Mouse (Mus musculus): ENCODE measurements around the gene Cacna1c. TPM values are rescaled to one million over a fixed set of nuclear protein-coding genes. Genes with fewer than 3 reads are reported as not detected.
A peak's percentile ranks its signal among the peaks of the same experiment; 100 is the strongest.

Gene Cacna1c
- polyA plus RNA-seq, 1 experiment from 2014 or later = 7.1 TPM

DNA sequence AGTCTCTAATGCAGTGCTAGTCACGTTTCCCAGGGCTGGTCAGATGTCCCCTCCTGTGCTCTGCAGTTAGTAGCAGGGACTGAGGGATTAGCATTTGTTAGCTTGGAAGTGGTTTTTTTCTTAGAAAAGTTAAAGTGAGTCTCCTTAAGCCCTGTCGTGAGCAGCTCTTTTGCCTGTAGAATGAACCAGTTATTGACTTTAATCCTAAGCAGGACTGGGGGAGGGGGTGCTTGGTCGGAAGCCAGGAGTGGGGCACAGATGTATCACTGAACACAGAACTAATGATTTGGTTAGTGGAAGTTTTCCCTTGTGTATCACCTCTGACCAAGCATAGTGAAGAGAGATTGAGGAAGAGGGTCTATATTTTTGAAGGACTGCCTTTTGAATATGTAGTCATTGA, 12.4 kb downstream of the Cacna1c start:
- H3K4me2 ChIP-seq (ENCODE audit: low read length) = no peak overlapping the region
- no peak for ATAC-seq (ENCODE audit: low FRiP score, low TSS enrichment)
- peaks cover 24% of the 10 kb centered on the region for H3K36me3 ChIP-seq (ENCODE audit: control insufficient read depth, insufficient read depth, low read length)
- H3K27ac ChIP-seq (replicated peaks; ENCODE audit: low read depth, low read length) = no peak overlapping the region
- DNase-seq = peak; percentile 42
- no peak overlapping the region for H3K4me3 ChIP-seq (replicated peaks; ENCODE audit: low read depth, low read length)
- H3K27me3 ChIP-seq (ENCODE audit: control insufficient read depth, insufficient read depth, low read length) = no peaks in the 10 kb centered on the region
- H3K9me3 ChIP-seq (ENCODE audit: control insufficient read depth, low read length) = no peaks in the 10 kb centered on the region
- 28% methylated on average over 3 of the region's 3 CpGs for WGBS
- no peaks in the 10 kb centered on the region for H3K4me1 ChIP-seq (ENCODE audit: control insufficient read depth, insufficient read depth, low read length)
- H3K9ac ChIP-seq (replicated peaks; ENCODE audit: low read length) = no peak overlapping the region

DNA sequence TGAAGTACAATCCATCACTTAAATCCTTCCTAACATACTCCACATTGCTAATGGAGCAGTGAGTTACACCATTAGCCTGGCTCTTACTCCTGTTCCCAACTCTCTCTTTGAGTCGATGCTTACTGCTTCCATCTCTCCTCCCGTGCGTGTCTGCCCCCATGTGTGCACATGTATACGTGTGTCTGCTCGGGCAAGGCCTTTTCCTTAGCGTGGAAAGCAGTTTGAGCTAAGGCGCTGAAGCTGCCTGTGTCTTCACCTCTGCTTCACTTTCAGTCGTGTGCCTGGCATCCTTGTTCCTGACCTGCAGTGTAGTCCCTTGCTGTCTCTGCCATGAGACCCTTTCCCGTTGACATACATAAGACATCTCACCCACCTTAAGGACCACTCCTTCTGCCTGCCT, 14.0 kb downstream of the Cacna1c start:
- 92% methylated on average over 9 of the region's 9 CpGs for WGBS
- H3K9me3 ChIP-seq (ENCODE audit: control insufficient read depth, low read length) = no peaks in the 10 kb centered on the region
- ATAC-seq (ENCODE audit: low FRiP score, low TSS enrichment) = no peak
- H3K9ac ChIP-seq (replicated peaks; ENCODE audit: low read length) = no peak overlapping the region
- no peaks in the 10 kb centered on the region for H3K27me3 ChIP-seq (ENCODE audit: control insufficient read depth, insufficient read depth, low read length)
- no peaks in the 10 kb centered on the region for H3K4me1 ChIP-seq (ENCODE audit: control insufficient read depth, insufficient read depth, low read length)
- no peak overlapping the region for H3K27ac ChIP-seq (replicated peaks; ENCODE audit: low read depth, low read length)
- H3K4me3 ChIP-seq (replicated peaks; ENCODE audit: low read depth, low read length) = no peak overlapping the region
- H3K36me3 ChIP-seq (ENCODE audit: control insufficient read depth, insufficient read depth, low read length) = peaks cover 23% of the 10 kb centered on the region
- DNase-seq = no peak
- H3K4me2 ChIP-seq (ENCODE audit: low read length) = no peak overlapping the region

- H3K4me1 ChIP-seq (ENCODE audit: control insufficient read depth, insufficient read depth, low read length) = peaks cover 13% of the 10 kb centered on the region
- no peak overlapping the region for H3K9ac ChIP-seq (replicated peaks; ENCODE audit: low read length)
- no peaks in the 10 kb centered on the region for H3K27me3 ChIP-seq (ENCODE audit: control insufficient read depth, insufficient read depth, low read length)
- no peaks in the 10 kb centered on the region for H3K9me3 ChIP-seq (ENCODE audit: control insufficient read depth, low read length)
- 86% methylated on average over 2 of the region's 2 CpGs for WGBS
- no peak overlapping the region for H3K4me2 ChIP-seq (ENCODE audit: low read length)
- no peak overlapping the region for H3K4me3 ChIP-seq (replicated peaks; ENCODE audit: low read depth, low read length)
- peaks cover 23% of the 10 kb centered on the region for H3K36me3 ChIP-seq (ENCODE audit: control insufficient read depth, insufficient read depth, low read length)
- no peak for DNase-seq
- no peak for ATAC-seq (ENCODE audit: low FRiP score, low TSS enrichment)
- no peak overlapping the region for H3K27ac ChIP-seq (replicated peaks; ENCODE audit: low read depth, low read length)
Observed at GRCm38 (mm10) chr6:119180188-119180587, 16.0 kb downstream of the Cacna1c start.

GRCm38 (mm10) chr6:119177101-119177500, 19.1 kb downstream of the Cacna1c start:
- no peak overlapping the region for H3K4me3 ChIP-seq (replicated peaks; ENCODE audit: low read depth, low read length)
- H3K9ac ChIP-seq (replicated peaks; ENCODE audit: low read length) = no peak overlapping the region; the same call in 1 of the 2 replicates
- no peaks in the 10 kb centered on the region for H3K9me3 ChIP-seq (ENCODE audit: control insufficient read depth, low read length)
- 47% methylated on average over 8 of the region's 8 CpGs for WGBS
- DNase-seq (peak; percentile 18), ATAC-seq (ENCODE audit: low FRiP score, low TSS enrichment) (no peak)
- H3K4me1 ChIP-seq (ENCODE audit: control insufficient read depth, insufficient read depth, low read length) = peaks cover 13% of the 10 kb centered on the region
- H3K27ac ChIP-seq (replicated peaks; ENCODE audit: low read depth, low read length) = peak overlapping the region; percentile 55; the same call in 1 of the 2 replicates
- peaks cover 8% of the 10 kb centered on the region; the same call in 1 of the 2 replicates for H3K36me3 ChIP-seq (ENCODE audit: control insufficient read depth, insufficient read depth, low read length)
- no peaks in the 10 kb centered on the region for H3K27me3 ChIP-seq (ENCODE audit: control insufficient read depth, insufficient read depth, low read length)
- peak overlapping the region; percentile 65 for H3K4me2 ChIP-seq (ENCODE audit: low read length)

DNA sequence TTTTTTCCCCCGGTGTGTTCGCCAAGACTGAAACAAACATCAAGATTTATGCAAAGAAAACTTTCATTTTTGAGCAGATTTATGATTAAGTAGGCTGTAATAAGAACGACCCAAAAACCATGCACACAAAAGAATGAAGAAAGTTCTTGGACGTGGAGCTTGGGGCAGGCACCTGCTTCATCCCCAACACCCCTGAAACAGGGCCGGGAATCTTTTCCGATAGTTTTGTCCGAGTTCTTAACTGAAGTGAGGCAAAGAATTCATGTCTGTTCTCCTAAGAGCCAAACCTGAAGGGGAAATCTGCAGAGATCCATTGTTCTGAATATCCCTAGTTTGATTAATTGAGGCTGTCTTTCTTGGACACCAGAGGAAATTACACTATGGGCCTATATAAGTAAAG, 20.1 kb downstream of the Cacna1c start:
- no peak for DNase-seq
- H3K4me1 ChIP-seq (ENCODE audit: control insufficient read depth, insufficient read depth, low read length) = peaks cover 13% of the 10 kb centered on the region
- peak overlapping the region; percentile 92 for H3K4me3 ChIP-seq (replicated peaks; ENCODE audit: low read depth, low read length)
- no peak for ATAC-seq (ENCODE audit: low FRiP score, low TSS enrichment)
- peak overlapping the region; percentile 65 for H3K4me2 ChIP-seq (ENCODE audit: low read length)
- no peak overlapping the region for H3K27ac ChIP-seq (replicated peaks; ENCODE audit: low read depth, low read length)
- H3K27me3 ChIP-seq (ENCODE audit: control insufficient read depth, insufficient read depth, low read length) = no peaks in the 10 kb centered on the region
- H3K9me3 ChIP-seq (ENCODE audit: control insufficient read depth, low read length) = no peaks in the 10 kb centered on the region
- H3K9ac ChIP-seq (replicated peaks; ENCODE audit: low read length) = peak overlapping the region; percentile 86; the same call in 1 of the 2 replicates
- 70% methylated on average over 7 of the region's 7 CpGs for WGBS
- peaks cover 8% of the 10 kb centered on the region; the same call in 1 of the 2 replicates for H3K36me3 ChIP-seq (ENCODE audit: control insufficient read depth, insufficient read depth, low read length)

DNA sequence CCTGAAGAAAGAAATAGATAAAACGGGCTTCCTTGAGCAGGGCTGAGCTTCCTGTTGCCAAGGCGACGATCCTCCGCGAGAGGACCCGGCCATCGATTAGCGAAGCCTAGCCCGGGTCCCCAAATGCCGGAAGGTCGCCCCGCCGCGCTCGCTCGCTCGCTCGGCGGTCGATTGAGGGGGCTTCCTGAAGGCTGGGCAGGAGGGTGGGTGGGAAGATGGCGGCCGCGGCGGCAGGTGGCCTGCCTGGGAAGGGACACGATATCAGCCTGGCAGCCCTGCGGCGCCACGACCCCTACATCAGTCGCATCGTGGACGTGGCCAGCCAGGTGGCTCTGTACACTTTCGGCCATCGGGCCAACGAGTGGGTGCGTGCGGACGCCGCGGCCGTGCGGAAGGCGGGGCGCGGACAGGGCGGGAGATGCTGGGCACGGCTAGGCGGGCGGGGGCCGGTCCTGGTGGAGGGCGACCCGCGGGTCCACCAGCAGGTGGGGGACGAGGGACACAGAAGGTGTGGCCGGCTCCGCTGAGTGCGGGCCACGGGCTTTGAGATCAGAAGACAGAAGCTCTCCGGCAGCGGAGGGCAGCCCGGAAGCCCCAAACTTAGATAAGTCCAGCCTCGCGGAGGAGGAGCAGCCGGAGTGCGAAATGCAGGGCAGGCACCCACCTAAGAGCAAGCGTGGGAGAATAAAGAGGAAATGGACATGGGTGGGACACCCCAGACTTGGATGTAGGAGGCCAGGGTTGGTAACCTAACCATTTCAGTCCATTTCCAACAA, 21.0 kb downstream of the Cacna1c start, which contains the start of gene Dcp1b:
Dcp1b (plus strand) TSS at position 176 of the 776 bp plus-strand sequence.
- DNase-seq = peak; percentile 98
- Histone ChIP-seq H3K9me3 (ENCODE audit: control insufficient read depth, low read length) (no peaks in the 10 kb centered on the region), H3K27ac (replicated peaks; ENCODE audit: low read depth, low read length) (peak within 1 kb of the TSS; percentile 94), H3K4me1 (ENCODE audit: control insufficient read depth, insufficient read depth, low read length) (peaks cover 13% of the 10 kb centered on the region), H3K36me3 (ENCODE audit: control insufficient read depth, insufficient read depth, low read length) (peaks cover 8% of the 10 kb centered on the region; the same call in 1 of the 2 replicates), H3K4me2 (ENCODE audit: low read length) (peak within 1 kb of the TSS; percentile 65), H3K4me3 (replicated peaks; ENCODE audit: low read depth, low read length) (peak within 1 kb of the TSS; percentile 92), H3K9ac (replicated peaks; ENCODE audit: low read length) (peak within 1 kb of the TSS; percentile 86), H3K27me3 (ENCODE audit: control insufficient read depth, insufficient read depth, low read length) (no peaks in the 10 kb centered on the region)
- ATAC-seq (ENCODE audit: low FRiP score, low TSS enrichment) = peak; percentile 93
- under 1% methylated on average over 65 of the region's 65 CpGs for WGBS

GRCm38 (mm10) chr6:119174307-119175074, 21.7 kb downstream of the Cacna1c start:
- no peaks in the 10 kb centered on the region for H3K27me3 ChIP-seq (ENCODE audit: control insufficient read depth, insufficient read depth, low read length)
- peak overlapping the region; percentile 94 for H3K27ac ChIP-seq (replicated peaks; ENCODE audit: low read depth, low read length)
- ATAC-seq (ENCODE audit: low FRiP score, low TSS enrichment) (peak; percentile 28; the same call in 1 of the 2 replicates), DNase-seq (no peak)
- peaks cover under 1% of the 10 kb centered on the region; the same call in 1 of the 2 replicates for H3K36me3 ChIP-seq (ENCODE audit: control insufficient read depth, insufficient read depth, low read length)
- peak overlapping the region; percentile 65 for H3K4me2 ChIP-seq (ENCODE audit: low read length)
- H3K4me1 ChIP-seq (ENCODE audit: control insufficient read depth, insufficient read depth, low read length) = peaks cover 13% of the 10 kb centered on the region
- H3K4me3 ChIP-seq (replicated peaks; ENCODE audit: low read depth, low read length) = peak overlapping the region; percentile 92
- 52% methylated on average over 12 of the region's 12 CpGs for WGBS
- no peaks in the 10 kb centered on the region for H3K9me3 ChIP-seq (ENCODE audit: control insufficient read depth, low read length)
- peak overlapping the region; percentile 86; the same call in 1 of the 2 replicates for H3K9ac ChIP-seq (replicated peaks; ENCODE audit: low read length)

- ATAC-seq (ENCODE audit: low FRiP score, low TSS enrichment) (no peak), DNase-seq (no peak)
- Histone ChIP-seq H3K4me1 (ENCODE audit: control insufficient read depth, insufficient read depth, low read length) (no peaks in the 10 kb centered on the region), H3K36me3 (ENCODE audit: control insufficient read depth, insufficient read depth, low read length) (no peaks in the 10 kb centered on the region), H3K4me3 (replicated peaks; ENCODE audit: low read depth, low read length) (no peak overlapping the region), H3K9me3 (ENCODE audit: control insufficient read depth, low read length) (no peaks in the 10 kb centered on the region), H3K9ac (replicated peaks; ENCODE audit: low read length) (no peak overlapping the region), H3K4me2 (ENCODE audit: low read length) (no peak overlapping the region), H3K27ac (replicated peaks; ENCODE audit: low read depth, low read length) (no peak overlapping the region), H3K27me3 (ENCODE audit: control insufficient read depth, insufficient read depth, low read length) (no peaks in the 10 kb centered on the region)
Observed at GRCm38 (mm10) chr6:119165677-119166076, 30.5 kb downstream of the Cacna1c start.

Measured in midbrain, embryonic 14.5 days (tissue).